Mouse (Mus musculus) bone marrow, adult 2 months (tissue): ENCODE measurements around the gene Exosc2.
"Not testable (repeated sequence)": the region's sequence is repeated elsewhere in the genome, so short reads cannot be mapped to it uniquely, and the experiment has no call there.

Source experiments
- CTCF ChIP-seq: fragments of 200-500 bp; IDR thresholded peaks from 2 replicates; pipeline ENCODE4 v1.5.1; 2011; ENCODE audit warnings: low read length, control low read depth; ENCODE audit not compliant: control insufficient read depth, insufficient read depth
- POLR2A ChIP-seq: fragments of 200-500 bp; IDR thresholded peaks from 2 replicates; pipeline ENCODE4 v1.6.1; 2011; ENCODE audit warnings: low read depth, mild to moderate bottlenecking, control low read depth, low read length, borderline replicate concordance; ENCODE audit not compliant: control insufficient read depth

DNA sequence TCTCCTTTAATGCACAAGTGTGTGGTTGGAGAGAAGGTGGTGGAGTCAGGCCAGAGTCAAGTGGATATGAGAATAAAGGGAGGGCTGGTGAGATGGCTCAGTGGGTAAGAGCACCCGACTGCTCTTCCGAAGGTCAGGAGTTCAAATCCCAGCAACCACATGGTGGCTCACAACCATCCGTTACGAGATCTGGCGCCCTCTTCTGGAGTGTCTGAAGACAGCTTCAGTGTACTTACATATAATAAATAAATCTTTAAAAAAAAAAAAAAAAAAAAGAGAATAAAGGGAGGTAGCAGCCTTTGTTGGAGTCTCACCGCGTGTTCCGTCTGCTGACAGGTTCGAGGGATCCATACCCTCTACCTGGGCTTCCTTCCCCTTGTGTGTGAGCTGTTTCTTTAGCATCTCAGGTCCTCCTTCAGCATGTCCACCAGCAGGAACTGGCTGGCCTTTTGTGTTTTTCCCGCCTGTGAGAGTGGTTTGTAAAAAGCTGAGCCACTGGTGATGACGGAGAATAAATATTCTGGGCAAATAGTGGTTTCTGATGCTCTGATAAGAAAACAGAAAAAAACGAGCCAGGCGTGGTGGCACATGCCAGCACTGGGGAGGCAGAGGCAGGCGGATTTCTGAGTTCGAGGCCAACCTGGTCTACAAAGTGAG is 10.7 kb downstream of the Exosc2 start:
- not testable (repeated sequence) for TF ChIP-seq CTCF, POLR2A
